Mouse (Mus musculus): ENCODE measurements at regions not wholly inside any gene's neighbourhood (a gene's known extent, or its start where the extent isn't known, plus 50 kb on each side); places are given as distances from the start of the nearest gene placed in this dataset.

DNA sequence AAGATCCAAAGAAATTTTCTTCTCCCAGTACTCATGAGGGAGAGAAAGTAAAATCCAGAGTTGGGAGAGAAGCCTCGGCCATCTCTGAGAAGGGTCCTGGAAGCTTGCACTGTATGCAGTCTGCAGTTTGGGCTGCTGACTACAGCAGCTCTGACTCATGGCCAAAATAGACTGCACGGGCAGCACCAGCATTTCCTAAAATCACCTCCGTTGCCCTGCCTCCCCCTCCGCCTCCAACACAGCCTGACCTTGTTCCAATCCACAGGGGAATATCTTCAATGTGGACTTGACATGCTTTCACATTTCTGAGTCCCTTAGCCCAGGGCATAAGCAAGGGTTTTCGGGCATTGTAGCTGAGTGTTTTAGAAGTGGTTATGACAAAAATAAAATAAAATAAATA is 441.3 kb downstream of the Nr2f2 start:
- H3K4me1 ChIP-seq (ENCODE audit: control insufficient read depth, insufficient read depth, low read length), result no peaks in the 10 kb centered on the region
- no peaks in the 10 kb centered on the region for H3K27me3 ChIP-seq (ENCODE audit: control insufficient read depth, insufficient read depth, low read length)
- no peaks in the 10 kb centered on the region for H3K9me3 ChIP-seq (replicated peaks; ENCODE audit: control insufficient read depth, low read length)
- ATAC-seq (replicated peaks; ENCODE audit: insufficient number of reproducible peaks, low FRiP score, low TSS enrichment, low read depth), result no peak
- H3K36me3 ChIP-seq (replicated peaks; ENCODE audit: control insufficient read depth, insufficient read depth, low read depth, low read length), result no peaks in the 10 kb centered on the region
- 89% methylated on average over 5 of the region's 5 CpGs for WGBS
- no peak overlapping the region for H3K9ac ChIP-seq (replicated peaks; ENCODE audit: low read length)
- DNase-seq (ENCODE audit: low spot score), result no peak
- no peak overlapping the region for H3K27ac ChIP-seq (replicated peaks; ENCODE audit: low read depth, low read length)
- H3K4me3 ChIP-seq (ENCODE audit: low read depth, low read length), result no peak overlapping the region
- H3K4me2 ChIP-seq (ENCODE audit: low read depth, low read length), result no peak overlapping the region

DNA sequence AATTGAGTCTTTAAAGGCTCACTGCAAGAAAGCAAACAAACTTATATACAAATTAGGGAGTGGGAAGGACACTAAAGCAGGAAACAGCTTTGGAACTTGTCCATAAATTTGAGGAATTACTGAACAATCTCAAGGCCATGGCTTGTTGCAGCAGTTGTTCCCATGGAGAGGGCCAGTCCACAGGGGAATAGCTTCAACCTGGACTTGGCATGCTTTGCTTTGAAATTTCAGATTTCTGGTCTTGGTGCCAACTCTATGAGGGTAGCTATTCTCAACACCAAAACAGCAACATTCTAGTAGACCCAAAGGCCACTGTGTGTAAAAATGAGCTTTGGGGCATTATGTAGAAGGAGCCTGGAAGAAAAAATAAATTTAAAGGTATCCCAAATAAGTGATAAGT is 442.0 kb downstream of the Nr2f2 start:
- no peak overlapping the region for H3K9ac ChIP-seq (replicated peaks; ENCODE audit: low read length)
- H3K27me3 ChIP-seq (ENCODE audit: control insufficient read depth, insufficient read depth, low read length), result no peaks in the 10 kb centered on the region
- no peak overlapping the region for H3K4me3 ChIP-seq (ENCODE audit: low read depth, low read length)
- no peak overlapping the region for H3K4me2 ChIP-seq (ENCODE audit: low read depth, low read length)
- H3K9me3 ChIP-seq (replicated peaks; ENCODE audit: control insufficient read depth, low read length), result no peaks in the 10 kb centered on the region
- H3K4me1 ChIP-seq (ENCODE audit: control insufficient read depth, insufficient read depth, low read length), result no peaks in the 10 kb centered on the region
- ATAC-seq (replicated peaks; ENCODE audit: insufficient number of reproducible peaks, low FRiP score, low TSS enrichment, low read depth) (no peak), DNase-seq (ENCODE audit: low spot score) (no peak)
- no peak overlapping the region for H3K27ac ChIP-seq (replicated peaks; ENCODE audit: low read depth, low read length)
- no peaks in the 10 kb centered on the region for H3K36me3 ChIP-seq (replicated peaks; ENCODE audit: control insufficient read depth, insufficient read depth, low read depth, low read length)

DNA sequence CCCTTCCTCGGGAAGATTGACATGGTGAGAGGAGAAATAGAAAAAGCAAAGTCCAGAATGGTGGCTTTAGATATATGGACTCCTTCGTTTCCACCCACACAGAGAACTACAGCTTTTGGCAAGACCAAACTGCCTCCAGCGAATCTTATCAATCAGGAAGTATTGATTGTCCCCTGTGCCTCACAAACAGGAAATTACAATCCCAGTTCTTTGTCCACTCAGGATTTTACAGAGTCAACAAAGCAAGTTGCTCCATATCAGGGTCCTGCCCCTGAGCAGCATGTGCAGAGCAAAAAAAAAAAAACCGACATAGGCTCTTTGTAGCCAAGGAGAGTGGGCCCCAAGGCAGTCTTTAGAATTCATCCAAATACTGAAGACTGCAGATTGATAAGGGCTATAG is 454.8 kb downstream of the Nr2f2 start:
- Histone ChIP-seq H3K4me2 (ENCODE audit: low read depth, low read length) (no peak overlapping the region; the same call in 1 of the 2 replicates), H3K9ac (replicated peaks; ENCODE audit: low read length) (no peak overlapping the region), H3K27ac (replicated peaks; ENCODE audit: low read depth, low read length) (no peak overlapping the region), H3K9me3 (replicated peaks; ENCODE audit: control insufficient read depth, low read length) (no peaks in the 10 kb centered on the region), H3K4me1 (ENCODE audit: control insufficient read depth, insufficient read depth, low read length) (no peaks in the 10 kb centered on the region), H3K27me3 (ENCODE audit: control insufficient read depth, insufficient read depth, low read length) (no peaks in the 10 kb centered on the region), H3K36me3 (replicated peaks; ENCODE audit: control insufficient read depth, insufficient read depth, low read depth, low read length) (no peaks in the 10 kb centered on the region), H3K4me3 (ENCODE audit: low read depth, low read length) (no peak overlapping the region)
- no peak for ATAC-seq (replicated peaks; ENCODE audit: insufficient number of reproducible peaks, low FRiP score, low TSS enrichment, low read depth)
- 82% methylated on average over 4 of the region's 4 CpGs for WGBS
- no peak for DNase-seq (ENCODE audit: low spot score)

DNA sequence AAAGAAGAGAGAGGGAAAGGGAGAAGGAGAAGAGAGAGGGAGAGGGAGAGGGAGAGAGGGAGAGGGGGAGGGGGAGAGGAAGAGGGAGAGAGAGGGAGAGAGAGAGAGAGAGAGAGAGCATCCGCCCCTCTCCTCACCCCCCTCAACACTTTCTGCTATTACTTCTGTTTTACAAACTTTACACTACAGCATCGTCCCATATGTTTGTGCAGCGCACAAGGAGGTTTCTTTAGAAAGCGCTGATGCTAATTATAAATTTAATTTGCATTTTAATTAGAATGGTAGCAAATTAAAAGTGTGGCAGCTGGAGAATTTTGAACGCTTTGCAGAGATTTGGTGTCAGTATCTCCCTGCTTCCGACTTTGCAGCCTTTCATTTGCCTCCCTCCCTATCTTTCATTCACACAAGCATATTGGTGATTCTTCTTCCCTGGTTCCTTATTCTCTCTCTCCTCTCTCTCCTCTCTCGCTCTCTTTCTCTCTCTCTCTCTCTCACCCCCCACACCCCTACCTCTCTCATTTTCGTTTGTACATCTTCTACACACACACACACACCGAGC is 476.0 kb downstream of the Nr2f2 start:
- 74% methylated on average over 9 of the region's 9 CpGs for WGBS
- no peak for DNase-seq (ENCODE audit: low spot score)
- Histone ChIP-seq H3K9ac (replicated peaks; ENCODE audit: low read length) (no peak overlapping the region), H3K36me3 (replicated peaks; ENCODE audit: control insufficient read depth, insufficient read depth, low read depth, low read length) (no peaks in the 10 kb centered on the region), H3K4me1 (ENCODE audit: control insufficient read depth, insufficient read depth, low read length) (no peaks in the 10 kb centered on the region), H3K27me3 (ENCODE audit: control insufficient read depth, insufficient read depth, low read length) (no peaks in the 10 kb centered on the region), H3K4me2 (ENCODE audit: low read depth, low read length) (no peak overlapping the region), H3K4me3 (ENCODE audit: low read depth, low read length) (no peak overlapping the region), H3K9me3 (replicated peaks; ENCODE audit: control insufficient read depth, low read length) (no peaks in the 10 kb centered on the region), H3K27ac (replicated peaks; ENCODE audit: low read depth, low read length) (no peak overlapping the region)
- no peak for ATAC-seq (replicated peaks; ENCODE audit: insufficient number of reproducible peaks, low FRiP score, low TSS enrichment, low read depth)

DNA sequence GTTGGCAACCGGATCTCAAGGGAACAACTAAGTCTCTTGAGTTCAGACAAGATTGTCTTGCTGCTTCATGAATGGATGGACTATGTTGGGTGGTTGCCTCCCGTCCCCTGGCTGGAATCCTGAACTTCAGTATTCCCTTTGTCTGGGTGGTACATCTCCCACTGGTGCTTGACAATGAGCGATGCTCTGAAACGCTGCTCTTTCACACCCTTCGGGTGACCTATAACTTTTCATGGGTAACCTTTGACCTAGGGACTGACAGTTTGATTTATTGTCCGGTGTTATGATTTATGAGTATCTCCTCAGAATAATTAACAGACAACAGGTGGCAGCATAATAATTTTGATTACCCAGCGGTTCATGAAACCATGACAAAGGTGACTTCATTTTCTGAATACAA is 478.3 kb downstream of the Nr2f2 start:
- Histone ChIP-seq H3K4me3 (ENCODE audit: low read depth, low read length) (no peak overlapping the region), H3K4me2 (ENCODE audit: low read depth, low read length) (no peak overlapping the region), H3K27me3 (ENCODE audit: control insufficient read depth, insufficient read depth, low read length) (no peaks in the 10 kb centered on the region), H3K4me1 (ENCODE audit: control insufficient read depth, insufficient read depth, low read length) (no peaks in the 10 kb centered on the region), H3K9ac (replicated peaks; ENCODE audit: low read length) (no peak overlapping the region), H3K36me3 (replicated peaks; ENCODE audit: control insufficient read depth, insufficient read depth, low read depth, low read length) (no peaks in the 10 kb centered on the region), H3K9me3 (replicated peaks; ENCODE audit: control insufficient read depth, low read length) (no peaks in the 10 kb centered on the region), H3K27ac (replicated peaks; ENCODE audit: low read depth, low read length) (no peak overlapping the region)
- DNase-seq (ENCODE audit: low spot score) (no peak), ATAC-seq (replicated peaks; ENCODE audit: insufficient number of reproducible peaks, low FRiP score, low TSS enrichment, low read depth) (no peak)
- 76% methylated on average over 7 of the region's 7 CpGs for WGBS

DNA sequence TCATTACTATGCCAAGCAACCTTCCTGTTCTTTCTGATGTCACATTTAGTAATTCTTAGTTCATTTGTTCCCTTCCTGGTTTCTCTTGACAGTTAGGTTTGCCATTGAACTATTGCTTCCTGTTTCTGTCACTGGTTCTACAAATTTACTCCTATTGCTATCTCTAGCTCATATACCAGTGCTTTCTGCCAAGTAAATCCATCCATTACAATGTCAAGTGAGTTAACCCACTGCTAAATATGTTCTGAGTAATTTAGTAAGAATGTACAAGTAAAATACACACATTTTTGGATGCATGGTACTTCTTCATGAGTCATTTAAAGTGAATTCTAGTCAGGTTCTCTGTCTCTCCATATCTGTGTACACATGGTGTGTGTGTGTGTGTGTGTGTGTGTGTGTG is 489.5 kb downstream of the Nr2f2 start:
- no peak for ATAC-seq (replicated peaks; ENCODE audit: insufficient number of reproducible peaks, low FRiP score, low TSS enrichment, low read depth)
- Histone ChIP-seq H3K9me3 (replicated peaks; ENCODE audit: control insufficient read depth, low read length) (no peaks in the 10 kb centered on the region), H3K9ac (replicated peaks; ENCODE audit: low read length) (no peak overlapping the region), H3K27ac (replicated peaks; ENCODE audit: low read depth, low read length) (no peak overlapping the region), H3K4me2 (ENCODE audit: low read depth, low read length) (no peak overlapping the region), H3K4me1 (ENCODE audit: control insufficient read depth, insufficient read depth, low read length) (no peaks in the 10 kb centered on the region), H3K4me3 (ENCODE audit: low read depth, low read length) (no peak overlapping the region), H3K27me3 (ENCODE audit: control insufficient read depth, insufficient read depth, low read length) (no peaks in the 10 kb centered on the region), H3K36me3 (replicated peaks; ENCODE audit: control insufficient read depth, insufficient read depth, low read depth, low read length) (no peaks in the 10 kb centered on the region)
- DNase-seq (ENCODE audit: low spot score), result no peak

DNA sequence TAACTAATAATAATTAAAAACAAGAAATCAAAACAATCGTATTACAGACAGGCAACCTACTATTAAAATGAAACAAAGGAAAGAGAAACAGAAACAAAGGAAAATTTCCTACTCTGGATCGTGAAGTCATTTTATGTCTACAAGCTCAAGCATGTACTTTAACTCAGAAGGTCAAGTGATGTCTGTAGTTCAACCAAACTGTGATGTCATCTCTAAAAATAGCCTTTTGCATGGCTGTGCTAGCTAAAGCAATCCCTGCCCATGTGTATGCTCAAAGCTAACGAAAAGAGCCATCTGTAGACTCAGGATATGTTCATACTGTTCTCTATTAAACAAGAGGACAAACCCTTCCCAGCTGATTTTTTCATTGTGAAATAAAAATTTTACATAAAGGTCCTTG is 500.7 kb downstream of the Nr2f2 start:
- DNase-seq (ENCODE audit: low spot score) (no peak), ATAC-seq (replicated peaks; ENCODE audit: insufficient number of reproducible peaks, low FRiP score, low TSS enrichment, low read depth) (no peak)
- Histone ChIP-seq H3K4me1 (ENCODE audit: control insufficient read depth, insufficient read depth, low read length) (no peaks in the 10 kb centered on the region), H3K4me3 (ENCODE audit: low read depth, low read length) (no peak overlapping the region), H3K4me2 (ENCODE audit: low read depth, low read length) (no peak overlapping the region), H3K9ac (replicated peaks; ENCODE audit: low read length) (no peak overlapping the region), H3K27me3 (ENCODE audit: control insufficient read depth, insufficient read depth, low read length) (no peaks in the 10 kb centered on the region), H3K9me3 (replicated peaks; ENCODE audit: control insufficient read depth, low read length) (no peaks in the 10 kb centered on the region), H3K27ac (replicated peaks; ENCODE audit: low read depth, low read length) (no peak overlapping the region), H3K36me3 (replicated peaks; ENCODE audit: control insufficient read depth, insufficient read depth, low read depth, low read length) (no peaks in the 10 kb centered on the region)
- WGBS, result 87% methylated on average over 3 of the region's 3 CpGs

DNA sequence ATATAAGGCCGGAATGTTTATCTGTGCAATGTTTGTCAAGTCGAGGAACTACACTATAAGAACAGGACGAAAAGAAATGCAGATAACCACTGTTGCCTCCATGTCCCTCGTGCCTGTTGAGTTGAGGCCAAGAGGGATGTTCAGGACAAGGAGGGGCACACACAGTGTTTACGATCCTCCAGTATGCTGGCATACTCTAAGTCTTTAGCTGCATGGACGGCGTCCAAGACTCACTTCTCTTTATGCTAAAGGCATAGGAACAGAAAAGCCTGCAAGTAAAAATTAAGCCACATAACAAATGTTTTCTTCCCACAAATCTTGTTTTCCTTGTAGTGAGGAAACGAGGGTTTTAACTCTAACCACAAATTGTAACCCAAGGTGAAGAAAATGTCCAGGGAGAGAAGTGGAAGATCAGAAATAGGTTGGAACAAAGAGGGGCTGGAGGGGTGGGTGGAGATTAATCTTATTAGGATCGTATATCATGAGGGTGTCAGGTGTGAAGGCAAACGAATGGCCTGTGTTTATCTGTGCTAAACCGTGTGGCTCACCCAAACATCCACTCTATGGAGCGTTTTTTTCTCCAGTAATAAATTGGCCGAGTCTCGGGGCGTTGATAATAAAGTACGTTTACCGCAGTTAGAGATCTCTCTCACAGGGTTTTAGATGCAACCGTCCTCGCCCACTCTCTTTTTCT is 521.8 kb downstream of the Nr2f2 start:
- ATAC-seq (replicated peaks; ENCODE audit: insufficient number of reproducible peaks, low FRiP score, low TSS enrichment, low read depth) (no peak), DNase-seq (ENCODE audit: low spot score) (no peak)
- WGBS, result 75% methylated on average over 19 of the region's 19 CpGs
- no peak overlapping the region for H3K27ac ChIP-seq (replicated peaks; ENCODE audit: low read depth, low read length)
- H3K9ac ChIP-seq (replicated peaks; ENCODE audit: low read length), result no peak overlapping the region
- H3K36me3 ChIP-seq (replicated peaks; ENCODE audit: control insufficient read depth, insufficient read depth, low read depth, low read length), result no peaks in the 10 kb centered on the region
- H3K4me2 ChIP-seq (ENCODE audit: low read depth, low read length), result no peak overlapping the region
- no peak overlapping the region for H3K4me3 ChIP-seq (ENCODE audit: low read depth, low read length)
- H3K27me3 ChIP-seq (ENCODE audit: control insufficient read depth, insufficient read depth, low read length), result no peaks in the 10 kb centered on the region
- H3K9me3 ChIP-seq (replicated peaks; ENCODE audit: control insufficient read depth, low read length), result no peaks in the 10 kb centered on the region
- no peaks in the 10 kb centered on the region for H3K4me1 ChIP-seq (ENCODE audit: control insufficient read depth, insufficient read depth, low read length)

Data from embryonic facial prominence, embryonic 11.5 days (tissue).